Mouse (Mus musculus): ENCODE data around the gene Hhat. TPM values are rescaled to one million over a fixed set of nuclear protein-coding genes. Genes with fewer than 3 reads are reported as not detected.

The Hhat gene
- polyA plus RNA-seq, 1 experiment: 4.0 TPM

DNA sequence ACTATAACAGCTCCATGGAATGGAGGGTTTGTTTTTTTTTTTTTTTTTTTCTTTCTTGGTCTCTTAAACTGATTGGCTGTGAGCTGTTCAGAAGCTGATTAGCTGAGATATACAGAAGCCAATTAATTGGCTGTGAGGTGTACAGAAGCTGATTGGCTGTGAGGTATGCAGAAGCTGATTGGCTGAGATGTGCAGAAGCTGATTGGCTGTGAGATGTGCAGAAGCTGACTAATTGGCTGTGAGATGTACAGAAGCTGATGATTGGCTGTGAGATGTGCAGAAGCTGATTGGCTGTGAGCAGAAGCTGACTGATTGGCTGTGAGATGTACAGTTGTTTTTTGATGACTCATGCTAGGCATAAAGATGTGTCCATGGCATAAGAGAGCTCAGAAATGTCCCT lies 320.6 kb downstream of the Hhat start:
- H3K36me3 ChIP-seq (ENCODE audit: control insufficient read depth, insufficient read depth, low read length): no peaks in the 10 kb centered on the region
- H3K4me3 ChIP-seq (ENCODE audit: control insufficient read depth, low read depth, low read length): no peak overlapping the region
- no peaks in the 10 kb centered on the region for H3K27me3 ChIP-seq (ENCODE audit: control insufficient read depth, insufficient read depth, low read length)
- H3K4me1 ChIP-seq (ENCODE audit: control insufficient read depth, insufficient read depth, low read length): no peaks in the 10 kb centered on the region
- no peak overlapping the region for H3K27ac ChIP-seq (ENCODE audit: control insufficient read depth, insufficient read depth, low read depth, low read length)
- TF ChIP-seq CTCF (IDR thresholded peaks at IDR 0.05; ENCODE audit: control insufficient read depth, insufficient read depth, insufficient replicate concordance, low read depth, low read length) (no peak), POLR2A (IDR thresholded peaks at IDR 0.05; ENCODE audit: control insufficient read depth, low read depth, low read length) (no peak)

DNA sequence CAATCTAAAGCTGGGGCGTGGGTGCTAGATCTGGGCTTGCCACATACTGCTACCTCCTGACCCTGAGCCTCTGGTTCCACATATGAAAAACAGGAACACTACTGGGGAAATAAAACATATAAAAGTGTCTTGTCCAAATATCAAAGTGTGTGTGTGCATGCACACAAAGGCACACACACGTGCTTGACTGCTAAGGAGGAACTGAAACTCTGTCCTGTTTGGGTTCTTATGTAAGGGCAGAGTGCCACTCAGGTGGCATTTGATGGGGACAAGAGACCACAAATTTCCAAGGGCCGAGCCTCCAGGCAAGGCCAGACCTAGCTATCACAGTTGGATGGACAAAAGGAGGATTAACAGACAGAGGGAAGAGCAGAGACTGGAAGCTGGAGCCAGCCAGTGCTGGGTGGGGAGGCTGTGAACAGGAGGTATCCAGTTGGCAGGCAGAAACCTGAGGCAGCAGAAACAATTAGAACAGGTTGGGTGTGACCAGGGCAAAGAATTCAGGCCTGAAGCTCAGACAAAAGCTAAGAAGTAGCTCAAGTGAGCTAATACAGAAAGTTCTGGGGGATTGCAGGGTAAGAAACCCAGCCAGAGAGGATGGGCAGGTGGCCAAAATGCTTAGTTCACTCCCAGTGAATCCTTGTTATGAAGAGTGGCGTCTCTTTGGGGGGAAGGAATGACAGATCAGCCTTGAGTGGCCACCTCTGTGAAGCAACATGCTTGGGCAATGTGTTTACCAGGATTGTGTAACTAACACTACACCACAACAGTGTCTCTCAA lies 321.3 kb downstream of the Hhat start:
- H3K27me3 ChIP-seq (ENCODE audit: control insufficient read depth, insufficient read depth, low read length): no peaks in the 10 kb centered on the region
- TF ChIP-seq POLR2A (IDR thresholded peaks at IDR 0.05; ENCODE audit: control insufficient read depth, low read depth, low read length): no peak
- no peak overlapping the region for H3K27ac ChIP-seq (ENCODE audit: control insufficient read depth, insufficient read depth, low read depth, low read length)
- H3K36me3 ChIP-seq (ENCODE audit: control insufficient read depth, insufficient read depth, low read length): no peaks in the 10 kb centered on the region
- H3K4me3 ChIP-seq (ENCODE audit: control insufficient read depth, low read depth, low read length): no peak overlapping the region
- no peaks in the 10 kb centered on the region for H3K4me1 ChIP-seq (ENCODE audit: control insufficient read depth, insufficient read depth, low read length)

DNA sequence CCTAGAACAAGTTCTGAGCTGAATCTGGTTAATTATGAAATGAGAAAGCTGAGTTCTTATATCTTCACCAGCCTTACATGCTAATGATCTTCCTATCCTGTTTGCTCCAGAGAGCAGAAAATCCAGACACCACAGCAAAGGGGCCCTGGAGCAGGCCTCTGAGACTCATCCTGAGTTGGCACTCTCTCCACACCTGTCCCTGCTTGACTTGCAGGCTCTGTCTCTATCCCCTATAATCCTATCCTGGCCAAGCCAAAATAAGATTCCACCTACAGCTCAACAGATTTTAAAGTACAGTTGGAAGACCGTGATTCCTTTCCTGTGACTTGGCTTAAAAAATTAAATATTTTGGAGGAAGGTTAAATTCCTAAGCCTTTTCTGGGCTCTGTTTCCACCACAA lies 322.5 kb downstream of the Hhat start:
- no peaks in the 10 kb centered on the region for H3K27me3 ChIP-seq (ENCODE audit: control insufficient read depth, insufficient read depth, low read length)
- H3K36me3 ChIP-seq (ENCODE audit: control insufficient read depth, insufficient read depth, low read length): no peaks in the 10 kb centered on the region
- no peak overlapping the region for H3K27ac ChIP-seq (ENCODE audit: control insufficient read depth, insufficient read depth, low read depth, low read length)
- no peak overlapping the region for H3K4me3 ChIP-seq (ENCODE audit: control insufficient read depth, low read depth, low read length)
- TF ChIP-seq CTCF (IDR thresholded peaks at IDR 0.05; ENCODE audit: control insufficient read depth, insufficient read depth, insufficient replicate concordance, low read depth, low read length) (no peak), POLR2A (IDR thresholded peaks at IDR 0.05; ENCODE audit: control insufficient read depth, low read depth, low read length) (no peak)
- H3K4me1 ChIP-seq (ENCODE audit: control insufficient read depth, insufficient read depth, low read length): peaks cover 3% of the 10 kb centered on the region; the same call in 1 of the 2 replicates

DNA sequence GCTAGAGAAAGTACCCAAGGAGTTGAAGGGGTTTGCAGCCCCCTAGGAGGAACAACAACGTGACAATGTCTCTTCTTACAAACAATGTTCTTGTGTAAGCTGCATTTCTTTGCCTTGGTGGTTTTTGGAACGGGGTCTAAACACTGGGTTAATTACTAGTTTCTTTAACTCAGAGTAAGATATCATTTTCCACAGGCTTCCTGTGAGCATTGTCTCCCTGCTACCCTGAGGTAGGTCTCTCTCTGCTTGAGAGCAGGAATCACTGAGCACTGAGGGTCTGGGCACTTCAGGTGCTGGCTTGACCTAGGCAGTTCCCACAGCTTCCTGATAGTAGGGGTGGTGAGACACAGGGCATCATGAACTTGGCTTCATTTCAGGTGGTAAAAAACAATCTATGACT lies 323.4 kb downstream of the Hhat start:
- Histone ChIP-seq H3K4me1 (ENCODE audit: control insufficient read depth, insufficient read depth, low read length) (peaks cover 3% of the 10 kb centered on the region; the same call in 1 of the 2 replicates), H3K4me3 (ENCODE audit: control insufficient read depth, low read depth, low read length) (no peak overlapping the region), H3K36me3 (ENCODE audit: control insufficient read depth, insufficient read depth, low read length) (no peaks in the 10 kb centered on the region), H3K27ac (ENCODE audit: control insufficient read depth, insufficient read depth, low read depth, low read length) (no peak overlapping the region), H3K27me3 (ENCODE audit: control insufficient read depth, insufficient read depth, low read length) (no peaks in the 10 kb centered on the region)
- no peak for TF ChIP-seq CTCF (IDR thresholded peaks at IDR 0.05; ENCODE audit: control insufficient read depth, insufficient read depth, insufficient replicate concordance, low read depth, low read length)
- no peak for TF ChIP-seq POLR2A (IDR thresholded peaks at IDR 0.05; ENCODE audit: control insufficient read depth, low read depth, low read length)

Other genes starting within 250 kb of the Hhat start
- gene Sertad4, start 84.5 kb upstream of the Hhat start, polyA plus RNA-seq (2012; rRNA removed): 1.2 and 1.3 TPM in 2 replicates

All from testis, adult 2 months (tissue).